10 mouse cellular contexts compared by ENCODE assay signal in genomic region chr4:99660073-99660611, GRCm38 (mm10). TPM values are rescaled to one million over a fixed set of nuclear protein-coding genes. Genes with fewer than 3 reads are reported as not detected.
DNase-seq lines count a peak whose midpoint lies in the region; ATAC-seq and TF ChIP-seq lines count a peak whose summit lies in the region.
"Had no signal": no experiment of that assay in that cellular context is flagged by ENCODE, and none has a peak within 500 bp of the region (broad histone marks: within the 10 kb centered on the region; RNA-seq: fewer than 3 reads in every experiment).

No protein-coding gene starts in this region.

- no peak for TF ChIP-seq CTCF in kidney, postnatal 0 days (IDR thresholded peaks at IDR 0.05; ENCODE audit: low read depth)
- no peak for TF ChIP-seq CTCF in layer of hippocampus, adult 2 months (conservative IDR thresholded peaks at IDR 0.05)

- WGBS in kidney, postnatal 0 days: 1% methylated on average over 20 of the region's 20 CpGs
- WGBS in neural tube, embryonic 13.5 days: under 1% methylated on average over 20 of the region's 20 CpGs

- peaks cover 12% of the 10 kb centered on the region; the same call in 1 of the 2 replicates for H3K4me1 ChIP-seq in kidney, postnatal 0 days (replicated peaks; ENCODE audit: insufficient read depth, low read length)
- H3K4me1 ChIP-seq in neural tube, embryonic 13.5 days (replicated peaks): peaks cover 40% of the 10 kb centered on the region

- no peak for DNase-seq in kidney, postnatal 0 days (ENCODE audit: low spot score)
- DNase-seq in kidney, adult 11 months: no peak
- peak; percentile 70 for DNase-seq in embryo, embryonic 10.5 days (ENCODE audit: low spot score)
- peak; percentile 47 to 50 for DNase-seq in heart, postnatal 10 days
- no peak for DNase-seq in urinary bladder, adult 2 months (ENCODE audit: low spot score)
- no peak for DNase-seq in urinary bladder, postnatal 10 days (ENCODE audit: low spot score)
- DNase-seq in layer of hippocampus, adult 2 months (ENCODE audit: low spot score in 2 of 2): no peak
- DNase-seq: layer of hippocampus, adult 9-11 months had no signal

- H3K4me2 ChIP-seq in kidney, postnatal 0 days (ENCODE audit: low read length): no peak overlapping the region
- H3K4me2 ChIP-seq in neural tube, embryonic 13.5 days: peak overlapping the region; percentile 44

- peaks cover 68% of the 10 kb centered on the region for H3K27me3 ChIP-seq in kidney, postnatal 0 days (ENCODE audit: insufficient read depth, low read length)
- peaks cover 97% of the 10 kb centered on the region for H3K27me3 ChIP-seq in neural tube, embryonic 13.5 days

- ATAC-seq in kidney, postnatal 0 days (replicated peaks; ENCODE audit: low FRiP score, low read depth): no peak
- no peak for ATAC-seq in neural tube, embryonic 13.5 days (ENCODE audit: low read depth)

- no peaks in the 10 kb centered on the region for H3K9me3 ChIP-seq in kidney, postnatal 0 days (replicated peaks; ENCODE audit: low read length)
- H3K9me3 ChIP-seq in neural tube, embryonic 13.5 days: no peaks in the 10 kb centered on the region

- no peaks in the 10 kb centered on the region for H3K36me3 ChIP-seq in kidney, postnatal 0 days (ENCODE audit: insufficient read depth, low read length)
- no peaks in the 10 kb centered on the region for H3K36me3 ChIP-seq in neural tube, embryonic 13.5 days

- peak overlapping the region; percentile 5; the same call in 1 of the 2 replicates for H3K4me3 ChIP-seq in kidney, postnatal 0 days (replicated peaks; ENCODE audit: low read depth, low read length)
- peak overlapping the region; percentile 28 for H3K4me3 ChIP-seq in neural tube, embryonic 13.5 days
- H3K4me3 ChIP-seq in layer of hippocampus, adult 2 months: no peak overlapping the region
- H3K4me3 ChIP-seq: erythroblast, embryonic 14.5 days had no signal

- H3K27ac ChIP-seq in kidney, postnatal 0 days: no peak overlapping the region
- H3K27ac ChIP-seq in neural tube, embryonic 13.5 days (replicated peaks): peak overlapping the region; percentile 59
- H3K27ac ChIP-seq in layer of hippocampus, adult 2 months: no peak overlapping the region

- intact Hi-C loops in heart, postnatal 10 days (cut with DNase I): loop anchor here (2.0 kb wide), 2 partner anchors 55 to 107 kb away; partner anchors contain the start of gene Alg6

- H3K9ac ChIP-seq in kidney, postnatal 0 days (ENCODE audit: low read depth, low read length): no peak overlapping the region
- peak overlapping the region; percentile 63 for H3K9ac ChIP-seq in neural tube, embryonic 13.5 days

RNA-seq across cellular contexts. Expression of gene Foxd3, which starts 4.0 kb away (rescaled TPM):
- polyA plus RNA-seq in kidney, postnatal 0 days (2015; fragmentation: Nextera tagmentation; extraction: Ambion mirVana): 0.05 TPM in 2 replicates
- total RNA-seq in heart, postnatal 10 days (2021): 1 to 10 TPM in 1 of 2 experiments, under 1 TPM in 1; 0.79 to 1.4 TPM
- polyA plus RNA-seq in neural tube, embryonic 13.5 days (2015; fragmentation: Nextera tagmentation; extraction: Ambion mirVana): 3.7 and 3.8 TPM in 2 replicates
- polyA plus RNA-seq in urinary bladder, adult 2 months (2012; rRNA removed): 1.4 and 2.4 TPM in 2 replicates
- total RNA-seq in layer of hippocampus, adult 2 months (2021): not detected
- polyA plus RNA-seq: erythroblast, embryonic 14.5 days had no signal

RNA-seq across cellular contexts. Expression of gene Alg6, which starts 55.3 kb away (rescaled TPM):
- polyA plus RNA-seq in kidney, postnatal 0 days (2015; fragmentation: Nextera tagmentation; extraction: Ambion mirVana): 16.1 and 21.3 TPM in 2 replicates
- total RNA-seq in heart, postnatal 10 days (2021): 1 to 10 TPM; 7.9 to 8.0 TPM
- 9.2 and 10.6 TPM in 2 replicates for polyA plus RNA-seq in neural tube, embryonic 13.5 days (2015; fragmentation: Nextera tagmentation; extraction: Ambion mirVana)
- 7.9 and 12.2 TPM in 2 replicates for polyA plus RNA-seq in urinary bladder, adult 2 months (2012; rRNA removed)
- total RNA-seq in layer of hippocampus, adult 2 months (2021): 10 to 100 TPM; 12.5 TPM
- polyA plus RNA-seq: erythroblast, embryonic 14.5 days had no signal

Comparison
In these comparisons a context has a peak if more than half of its experiments do, and no peak if none do; other contexts are left out.
1. DNase-seq: peak in embryo, embryonic 10.5 days (single experiment) and heart, postnatal 10 days (2 of 2); none in kidney, postnatal 0 days (single experiment), kidney, adult 11 months (single experiment), urinary bladder, adult 2 months (single experiment), urinary bladder, postnatal 10 days (single experiment) and layer of hippocampus, adult 2 months (0 of 2).